Mouse (Mus musculus) hindbrain, embryonic 14.5 days (tissue): ENCODE measurements at regions not wholly inside any gene's neighbourhood (a gene's known extent, or its start where the extent isn't known, plus 50 kb on each side); places are given as distances from the start of the nearest gene placed in this dataset.
"Not testable (repeated sequence)": the region's sequence is repeated elsewhere in the genome, so short reads cannot be mapped to it uniquely, and the experiment has no call there.

Experiments used
- ATAC-seq: fragments of 200-750 bp; cut with Nextera tagmentation; 2 replicates; pipeline ENCODE4 v1.8.0; 2017; ENCODE audit warnings: moderate number of reproducible peaks, mild to moderate bottlenecking, moderate TSS enrichment, moderate library complexity; ENCODE audit not compliant: low FRiP score
- DNase-seq: peaks from one replicate; pipeline ENCODE4 v3.0.0-alpha.2; 2015; ENCODE audit warnings: low spot score
- H3K27ac ChIP-seq: fragments of 300-500 bp; sonication (generic); 2 replicates; pipeline ENCODE4 v1.5.1; 2014; ENCODE audit warnings: mild to moderate bottlenecking, moderate library complexity
- H3K27me3 ChIP-seq: fragments of 300-500 bp; sonication (generic); 2 replicates; pipeline ENCODE4 v1.6.1; 2014; ENCODE audit warnings: mild to moderate bottlenecking, low read length, mixed read lengths; ENCODE audit not compliant: control insufficient read depth, insufficient read depth
- H3K36me3 ChIP-seq: fragments of 300-500 bp; sonication (generic); replicated peaks from 2 replicates; pipeline ENCODE4 v1.6.1; 2014; ENCODE audit not compliant: control insufficient read depth, insufficient read depth
- H3K4me1 ChIP-seq: fragments of 300-500 bp; sonication (generic); replicated peaks from 2 replicates; pipeline ENCODE4 v1.6.1; 2014; ENCODE audit warnings: antibody characterized with exemption, low read length, mixed read lengths; ENCODE audit not compliant: control insufficient read depth, insufficient read depth
- H3K4me2 ChIP-seq: fragments of 300-500 bp; sonication (generic); replicated peaks from 2 replicates; pipeline ENCODE4 v1.6.1; 2014; ENCODE audit warnings: mild to moderate bottlenecking, moderate library complexity
- H3K4me3 ChIP-seq: fragments of 300-500 bp; sonication (generic); replicated peaks from 2 replicates; pipeline ENCODE4 v1.5.1; 2014; ENCODE audit warnings: mild to moderate bottlenecking, low read length
- H3K9ac ChIP-seq: fragments of 300-500 bp; sonication (generic); 2 replicates; pipeline ENCODE4 v1.6.1; 2014
- H3K9me3 ChIP-seq: fragments of 300-500 bp; sonication (generic); 2 replicates; pipeline ENCODE4 v1.6.1; 2016; ENCODE audit warnings: low read length; ENCODE audit not compliant: control insufficient read depth
- WGBS: fragments of 180-500 bp; shearing (Covaris S2); extraction: QIAGEN DNeasy Blood & Tissue Kit; methylation state at CpG from one replicate; pipeline ENCODE4 v1.1.7; 2014; 5-methylcytosine and 5-hydroxymethylcytosine counted together

DNA sequence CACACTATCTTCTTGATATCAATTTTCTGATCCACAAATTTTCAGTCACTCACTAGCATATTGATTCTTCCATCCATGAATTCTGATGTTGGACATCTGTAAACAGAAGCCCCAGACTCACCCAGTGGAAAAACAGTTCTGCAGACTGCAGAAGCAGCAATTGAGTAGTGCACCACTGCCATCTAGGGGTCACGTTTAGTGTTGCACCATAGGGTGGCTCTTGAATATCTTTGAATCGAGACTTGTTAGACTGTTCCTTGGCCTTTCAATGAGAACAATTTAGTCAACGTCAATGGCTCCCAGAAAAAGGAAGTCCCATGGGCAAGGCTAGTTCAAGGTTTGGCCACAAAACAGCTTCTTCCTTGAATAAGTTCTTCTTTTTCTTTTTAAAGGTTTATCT, 828.1 kb downstream of the Gm10330 start:
- not testable (repeated sequence) for H3K27me3 ChIP-seq, H3K36me3 ChIP-seq, H3K4me2 ChIP-seq, ATAC-seq, DNase-seq, H3K9me3 ChIP-seq, H3K4me3 ChIP-seq, H3K4me1 ChIP-seq, H3K9ac ChIP-seq, H3K27ac ChIP-seq
- WGBS: 49% methylated on average over 3 of the region's 3 CpGs

GRCm38 (mm10) chr12:22906156-22906555, 873.9 kb downstream of the Gm10330 start:
- DNase-seq (peak; percentile 44), ATAC-seq (peak; percentile 77; the same call in 1 of the 2 replicates)
- 0% methylated on average over 47 of the region's 53 CpGs for WGBS
- H3K4me1 ChIP-seq, H3K9me3 ChIP-seq, H3K27me3 ChIP-seq, H3K36me3 ChIP-seq, H3K27ac ChIP-seq: not testable (repeated sequence)
- peak overlapping the region; percentile 74 for H3K9ac ChIP-seq
- H3K4me2 ChIP-seq: peak overlapping the region; percentile 54
- H3K4me3 ChIP-seq: peak overlapping the region; percentile 46
